Mouse (Mus musculus): ENCODE measurements around the gene Fam114a2. TPM values are rescaled to one million over a fixed set of nuclear protein-coding genes. Genes with fewer than 3 reads are reported as not detected.

Gene Fam114a2
- polyA plus RNA-seq, 1 experiment from 2014 or later = 93.2 TPM

DNA sequence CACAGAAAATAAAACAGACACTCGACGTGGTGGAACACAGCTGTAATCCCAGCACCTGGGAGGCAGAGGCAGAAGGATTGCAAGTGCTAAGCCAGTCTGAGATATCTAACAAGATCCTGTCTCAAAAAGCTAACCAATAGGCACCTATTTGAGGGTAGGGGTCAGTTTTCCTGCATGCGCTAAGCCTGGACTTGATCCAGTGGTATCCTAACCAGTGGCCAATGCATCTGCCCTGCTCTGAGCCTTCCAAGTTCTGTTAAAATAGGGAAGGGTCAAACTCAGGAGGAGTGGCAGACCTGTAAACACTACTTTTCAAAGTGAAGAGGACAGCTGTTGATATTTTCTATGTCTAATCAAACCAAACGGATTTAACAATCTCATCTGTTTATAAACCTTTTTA, 13.9 kb upstream of the Fam114a2 start:
- 93% methylated on average over 4 of the region's 4 CpGs for WGBS
- Histone ChIP-seq H3K4me1 (peaks cover 13% of the 10 kb centered on the region), H3K4me3 (no peak overlapping the region), H3K27ac (no peak overlapping the region), H3K4me2 (replicated peaks) (no peak overlapping the region), H3K36me3 (peaks cover 31% of the 10 kb centered on the region), H3K9me3 (no peaks in the 10 kb centered on the region), H3K27me3 (replicated peaks) (no peaks in the 10 kb centered on the region), H3K9ac (no peak overlapping the region)
- ATAC-seq (ENCODE audit: low FRiP score, low read depth) = no peak

DNA sequence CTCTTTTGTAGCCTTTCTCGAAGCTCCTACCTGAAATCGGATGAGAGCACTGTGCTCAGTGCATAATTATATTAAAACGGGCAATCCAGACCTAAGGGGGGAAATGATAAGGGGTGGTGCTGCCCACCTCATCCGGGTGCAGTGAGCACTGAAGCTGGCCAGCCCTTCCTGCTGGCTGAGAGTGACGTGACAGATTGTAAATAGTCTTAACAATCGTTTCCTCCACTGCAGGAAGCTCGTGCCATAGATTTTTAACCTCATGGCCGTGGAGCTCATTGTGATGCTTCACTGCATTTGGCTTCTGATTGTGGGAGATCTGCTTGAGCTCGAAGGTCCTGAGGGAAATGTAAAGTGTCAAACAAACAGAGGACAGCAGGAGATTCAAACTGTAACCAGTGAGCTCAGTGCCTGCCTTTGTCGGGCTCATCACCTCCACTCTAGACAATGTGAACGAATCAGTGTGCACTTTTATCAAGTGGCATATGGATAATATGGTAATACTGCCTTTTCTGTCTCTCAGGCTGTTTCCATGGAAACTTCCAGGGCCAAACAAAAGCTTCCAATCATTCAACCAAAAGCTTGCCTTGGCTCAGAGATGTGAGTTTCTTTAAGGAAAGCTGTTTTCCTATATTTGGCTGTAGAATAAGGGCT, 13.0 kb upstream of the Fam114a2 start:
- Histone ChIP-seq H3K4me1 (peaks cover 13% of the 10 kb centered on the region), H3K9me3 (no peaks in the 10 kb centered on the region), H3K27ac (peak overlapping the region; percentile 1; the same call in 1 of the 2 replicates), H3K36me3 (peaks cover 31% of the 10 kb centered on the region), H3K27me3 (replicated peaks) (no peaks in the 10 kb centered on the region), H3K4me2 (replicated peaks) (peak overlapping the region; percentile 13; the same call in 1 of the 2 replicates), H3K4me3 (no peak overlapping the region), H3K9ac (no peak overlapping the region)
- WGBS = 29% methylated on average over 11 of the region's 11 CpGs
- peak; percentile 53 for ATAC-seq (ENCODE audit: low FRiP score, low read depth)

DNA sequence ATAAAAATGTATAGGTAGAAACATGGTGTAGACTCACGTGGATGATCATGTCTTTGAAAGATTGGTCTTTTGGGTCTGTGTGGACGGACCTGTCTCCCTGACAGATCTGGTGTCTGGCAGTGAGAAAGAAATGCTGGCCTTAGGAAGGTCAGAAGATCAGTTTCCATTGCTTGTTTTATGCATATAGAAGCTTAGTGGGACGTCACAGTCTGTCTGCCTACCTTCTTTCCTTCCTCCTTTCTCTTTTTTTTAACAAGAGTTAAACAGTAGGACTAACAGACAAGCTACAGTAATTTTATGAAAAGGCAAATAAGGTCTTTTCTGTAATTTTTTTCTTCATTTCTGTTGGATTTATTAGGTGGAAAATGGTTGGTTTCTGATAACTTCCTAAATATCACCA, 10.7 kb upstream of the Fam114a2 start:
- H3K9ac ChIP-seq = no peak overlapping the region
- H3K27ac ChIP-seq = no peak overlapping the region
- no peak for ATAC-seq (ENCODE audit: low FRiP score, low read depth)
- 90% methylated on average over 3 of the region's 3 CpGs for WGBS
- H3K4me3 ChIP-seq = no peak overlapping the region
- H3K36me3 ChIP-seq = peaks cover 31% of the 10 kb centered on the region
- H3K27me3 ChIP-seq (replicated peaks) = no peaks in the 10 kb centered on the region
- no peaks in the 10 kb centered on the region for H3K9me3 ChIP-seq
- no peak overlapping the region for H3K4me2 ChIP-seq (replicated peaks)
- H3K4me1 ChIP-seq = peaks cover 13% of the 10 kb centered on the region

DNA sequence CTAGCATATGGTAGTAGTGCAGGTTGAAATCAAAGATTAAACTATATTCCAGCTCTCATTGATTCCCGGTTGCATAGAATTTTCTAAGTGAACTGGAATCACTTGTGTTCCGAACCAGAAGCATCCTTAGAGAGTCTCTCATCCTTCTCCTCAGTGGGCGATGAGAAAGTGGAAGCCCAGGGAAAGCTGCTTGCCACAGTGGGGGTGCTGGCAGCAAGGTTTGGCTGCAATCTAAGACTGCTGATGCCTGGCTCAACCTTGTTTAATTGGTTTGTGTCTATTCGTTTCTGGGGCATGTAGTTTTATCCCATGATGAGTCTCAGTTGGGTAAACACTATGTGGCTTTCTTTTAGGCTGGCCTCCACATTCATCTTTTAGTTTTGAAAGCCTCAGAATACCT, 9.1 kb upstream of the Fam114a2 start:
- no peak overlapping the region for H3K4me3 ChIP-seq
- H3K36me3 ChIP-seq = peaks cover 25% of the 10 kb centered on the region

DNA sequence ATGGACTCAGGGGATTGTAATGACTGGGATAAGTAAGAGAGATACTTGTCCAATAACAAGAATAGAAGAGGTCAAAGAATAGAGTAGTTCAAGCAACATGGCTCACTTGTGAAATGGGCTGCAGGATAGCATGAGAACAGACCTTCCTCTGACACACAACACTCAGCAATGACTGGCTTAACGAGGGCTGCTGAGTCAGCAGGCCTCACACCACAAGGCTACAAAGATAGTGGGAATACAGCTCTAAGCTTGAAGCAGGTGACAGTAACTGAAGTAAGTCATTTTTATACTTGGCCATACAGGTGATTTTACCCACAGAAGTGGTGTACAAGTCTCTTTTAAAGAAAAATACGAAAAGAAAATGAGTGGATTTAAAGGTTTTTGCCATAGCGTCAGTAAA, 7.5 kb upstream of the Fam114a2 start:
- Histone ChIP-seq H3K9ac (no peak overlapping the region), H3K9me3 (no peaks in the 10 kb centered on the region), H3K4me2 (replicated peaks) (no peak overlapping the region), H3K27me3 (replicated peaks) (no peaks in the 10 kb centered on the region), H3K36me3 (peaks cover 27% of the 10 kb centered on the region), H3K27ac (no peak overlapping the region), H3K4me3 (no peak overlapping the region), H3K4me1 (peaks cover 1% of the 10 kb centered on the region)
- no peak for ATAC-seq (ENCODE audit: low FRiP score, low read depth)
- WGBS = 93% methylated on average over 3 of the region's 3 CpGs

More for the DNA sequence above, 9.1 kb upstream of the Fam114a2 start:
- Histone ChIP-seq H3K9me3 (no peaks in the 10 kb centered on the region), H3K27me3 (replicated peaks) (no peaks in the 10 kb centered on the region), H3K27ac (no peak overlapping the region), H3K9ac (no peak overlapping the region), H3K4me1 (peaks cover 13% of the 10 kb centered on the region), H3K4me2 (replicated peaks) (no peak overlapping the region)
- WGBS = 87% methylated on average over 4 of the region's 4 CpGs
- ATAC-seq (ENCODE audit: low FRiP score, low read depth) = no peak

DNA sequence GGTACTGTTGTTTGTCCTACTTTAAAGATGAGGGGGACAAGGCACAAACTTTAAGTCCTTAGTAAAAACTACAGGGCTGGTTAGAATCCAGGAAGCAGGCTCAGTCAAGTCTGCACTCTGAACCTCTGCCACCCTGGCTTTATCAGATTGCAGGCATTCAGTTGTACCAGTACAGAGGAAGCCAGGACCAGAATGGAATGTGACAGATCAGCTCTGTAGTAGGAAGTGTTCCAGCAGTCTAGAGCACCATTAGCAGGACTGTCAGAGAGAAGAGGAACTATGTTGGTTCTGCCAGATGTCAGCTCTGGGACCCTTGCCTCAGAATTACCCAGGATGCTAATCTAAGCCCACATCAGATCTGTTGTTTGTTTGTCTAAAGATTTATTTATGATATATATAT, 6.2 kb upstream of the Fam114a2 start:
- Histone ChIP-seq H3K27me3 (replicated peaks) (no peaks in the 10 kb centered on the region), H3K4me1 (no peaks in the 10 kb centered on the region), H3K27ac (no peak overlapping the region), H3K4me2 (replicated peaks) (no peak overlapping the region), H3K36me3 (peaks cover 18% of the 10 kb centered on the region), H3K4me3 (no peak overlapping the region), H3K9me3 (no peaks in the 10 kb centered on the region), H3K9ac (no peak overlapping the region)
- no peak for ATAC-seq (ENCODE audit: low FRiP score, low read depth)

DNA sequence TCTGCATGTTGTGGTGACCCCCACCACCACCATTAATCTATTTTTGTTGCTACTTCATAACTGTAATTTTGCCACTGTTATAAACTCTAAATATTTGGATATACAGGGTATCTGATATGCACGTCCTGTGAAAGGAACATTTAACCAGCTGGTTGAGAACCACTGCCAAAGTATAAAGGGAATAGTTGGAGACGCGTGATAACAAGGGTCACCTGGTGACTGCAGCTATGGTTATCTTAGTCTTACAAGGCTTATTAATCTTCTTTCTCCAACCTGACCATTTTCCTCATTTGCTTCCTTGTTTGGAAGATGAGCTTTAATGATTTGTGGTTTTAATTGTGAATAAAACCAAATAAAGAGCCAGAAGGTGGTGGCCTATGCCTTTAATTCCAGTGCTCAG, 5.0 kb upstream of the Fam114a2 start:
- ATAC-seq (ENCODE audit: low FRiP score, low read depth) = no peak
- peaks cover 5% of the 10 kb centered on the region; the same call in 1 of the 2 replicates for H3K4me1 ChIP-seq
- no peaks in the 10 kb centered on the region for H3K27me3 ChIP-seq (replicated peaks)
- H3K4me3 ChIP-seq = no peak overlapping the region
- WGBS = 95% methylated on average over 3 of the region's 3 CpGs
- H3K9me3 ChIP-seq = no peaks in the 10 kb centered on the region
- no peak overlapping the region for H3K4me2 ChIP-seq (replicated peaks)
- no peak overlapping the region for H3K27ac ChIP-seq
- no peak overlapping the region for H3K9ac ChIP-seq
- H3K36me3 ChIP-seq = peaks cover 11% of the 10 kb centered on the region; the same call in 1 of the 2 replicates

DNA sequence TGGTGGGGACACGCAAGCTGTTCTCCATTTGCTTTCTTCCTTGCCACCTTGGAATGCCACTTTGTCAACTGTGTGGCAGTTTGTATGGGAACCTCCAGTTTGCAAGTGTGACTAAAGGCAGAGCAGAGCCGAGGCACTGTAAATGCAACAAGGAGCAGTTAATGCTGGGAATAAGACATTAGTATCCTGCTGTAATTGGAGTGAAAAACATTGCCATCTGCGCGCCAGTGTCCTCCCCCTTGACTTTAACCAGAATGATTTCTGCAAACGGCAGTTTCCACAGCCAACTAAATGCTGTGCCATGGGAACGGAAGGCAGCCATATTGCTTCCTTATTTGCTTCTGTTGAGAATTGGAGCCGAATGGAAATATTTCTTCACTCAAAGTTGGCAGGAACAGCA, 3.6 kb upstream of the Fam114a2 start:
- ATAC-seq (ENCODE audit: low FRiP score, low read depth) = no peak
- Histone ChIP-seq H3K9ac (no peak overlapping the region), H3K27me3 (replicated peaks) (no peaks in the 10 kb centered on the region), H3K4me2 (replicated peaks) (no peak overlapping the region), H3K36me3 (peaks cover 6% of the 10 kb centered on the region; the same call in 1 of the 2 replicates), H3K27ac (no peak overlapping the region), H3K9me3 (no peaks in the 10 kb centered on the region), H3K4me3 (no peak overlapping the region), H3K4me1 (peaks cover 11% of the 10 kb centered on the region)
- WGBS = 88% methylated on average over 7 of the region's 7 CpGs

DNA sequence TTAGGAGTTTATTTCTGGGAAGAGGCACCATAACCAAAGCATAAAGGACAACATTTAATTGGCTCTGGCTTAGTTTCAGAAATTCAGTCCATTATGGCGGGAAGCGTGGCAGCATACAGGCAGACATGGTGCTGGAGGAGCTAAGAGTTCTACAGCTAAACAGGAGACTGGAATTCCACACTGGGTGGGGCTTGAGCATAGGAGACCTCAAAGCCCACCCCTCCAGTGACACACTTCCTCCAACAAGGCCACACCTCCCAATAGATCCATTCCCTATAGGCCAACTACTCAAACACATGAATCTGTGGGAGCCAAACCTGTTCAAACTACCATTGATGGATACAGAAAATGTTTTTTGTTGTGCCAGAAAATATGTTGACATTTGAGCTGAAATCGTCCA, 2.8 kb upstream of the Fam114a2 start:
- no peak for ATAC-seq (ENCODE audit: low FRiP score, low read depth)
- H3K4me2 ChIP-seq (replicated peaks) = no peak overlapping the region
- peaks cover 13% of the 10 kb centered on the region for H3K4me1 ChIP-seq
- no peaks in the 10 kb centered on the region for H3K27me3 ChIP-seq (replicated peaks)
- H3K27ac ChIP-seq = no peak overlapping the region
- WGBS = 99% methylated on average over 3 of the region's 3 CpGs
- H3K9ac ChIP-seq = no peak overlapping the region
- H3K36me3 ChIP-seq = peaks cover 6% of the 10 kb centered on the region; the same call in 1 of the 2 replicates
- H3K4me3 ChIP-seq = no peak overlapping the region
- H3K9me3 ChIP-seq = no peaks in the 10 kb centered on the region

DNA sequence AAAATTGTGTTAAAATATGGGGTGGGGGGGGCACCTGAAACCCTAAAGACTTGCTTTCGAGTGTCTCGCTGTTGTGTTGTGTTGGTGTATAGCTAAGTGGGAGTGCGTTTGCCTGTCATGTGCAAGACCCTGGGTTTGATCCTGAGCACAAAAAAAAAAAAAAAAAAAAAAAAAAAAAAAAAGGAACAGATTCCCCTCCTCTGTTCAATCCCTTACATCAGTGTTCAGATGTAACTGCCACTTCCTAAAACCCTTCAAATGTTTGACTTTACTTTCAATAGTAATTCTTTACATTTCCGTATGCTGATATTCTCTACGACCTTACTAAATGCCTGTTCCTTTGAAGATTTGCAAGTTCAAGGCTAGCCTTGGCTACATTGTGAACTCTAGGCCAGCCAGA, 887 bp upstream of the Fam114a2 start:
- Histone ChIP-seq H3K4me1 (peaks cover 13% of the 10 kb centered on the region), H3K9me3 (no peaks in the 10 kb centered on the region), H3K27ac (no peak overlapping the region), H3K27me3 (replicated peaks) (no peaks in the 10 kb centered on the region), H3K36me3 (peaks cover 6% of the 10 kb centered on the region; the same call in 1 of the 2 replicates), H3K9ac (peak overlapping the region; percentile 81), H3K4me3 (peak overlapping the region; percentile 81), H3K4me2 (replicated peaks) (peak overlapping the region; percentile 73)
- no peak for ATAC-seq (ENCODE audit: low FRiP score, low read depth)
- WGBS = 75% methylated on average over 5 of the region's 5 CpGs

DNA sequence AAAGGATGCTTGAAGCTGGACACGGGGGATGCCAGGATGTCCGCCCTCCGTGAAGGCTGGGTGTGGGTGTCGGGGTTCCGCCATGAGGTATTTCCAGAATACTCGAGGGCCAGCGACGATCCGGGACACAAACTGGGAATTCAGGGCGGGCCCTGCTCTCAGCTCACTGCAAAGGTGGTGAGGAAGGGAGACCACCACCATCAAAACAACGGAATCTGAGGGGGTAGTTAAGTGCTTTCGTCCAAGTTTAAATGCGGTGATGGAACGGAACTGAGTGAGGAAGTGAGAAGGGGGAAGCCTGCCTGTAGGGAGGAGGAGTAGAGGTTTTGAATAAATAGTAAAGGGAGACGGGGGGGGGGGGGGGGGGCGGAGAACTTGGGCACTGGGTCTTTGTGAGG, 333 bp upstream of the Fam114a2 start:
- Histone ChIP-seq H3K4me2 (replicated peaks) (peak overlapping the region; percentile 73), H3K9me3 (no peaks in the 10 kb centered on the region), H3K27me3 (replicated peaks) (no peaks in the 10 kb centered on the region), H3K27ac (0 out of 2 replicates have a peak overlapping the region, but pooled peaks have one; percentile 28), H3K36me3 (peaks cover 6% of the 10 kb centered on the region; the same call in 1 of the 2 replicates), H3K4me3 (peak overlapping the region; percentile 81), H3K9ac (peak overlapping the region; percentile 81), H3K4me1 (peaks cover 13% of the 10 kb centered on the region)
- peak; percentile 72; the same call in 1 of the 2 replicates for ATAC-seq (ENCODE audit: low FRiP score, low read depth)
- WGBS = 0% methylated on average over 15 of the region's 16 CpGs

DNA sequence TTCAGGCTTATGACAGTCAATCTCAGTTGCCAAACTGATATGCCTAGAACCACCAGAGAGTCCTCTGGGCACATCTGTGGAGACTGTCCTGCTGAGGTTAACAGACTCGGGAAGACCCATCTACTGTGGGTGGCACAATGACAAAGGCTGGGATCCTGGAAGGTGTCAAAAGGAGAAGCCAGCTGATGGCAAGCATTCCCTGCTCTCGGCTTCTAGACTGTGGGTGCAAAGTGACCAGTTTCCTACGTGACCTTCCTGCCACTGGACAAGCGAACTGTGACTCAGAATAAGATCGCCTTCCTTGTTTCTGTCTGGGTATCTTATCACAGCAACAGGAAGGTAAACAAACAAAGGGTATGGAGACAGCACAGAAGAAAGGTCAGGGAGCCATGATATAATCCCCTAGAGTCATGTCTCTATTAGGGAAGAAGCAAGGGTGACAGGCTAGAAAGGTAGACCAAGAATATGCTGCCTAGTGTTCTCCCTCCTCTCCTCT, 1.4 kb downstream of the Fam114a2 start:
- H3K4me3 ChIP-seq = no peak overlapping the region
- no peak overlapping the region for H3K9ac ChIP-seq
- H3K4me1 ChIP-seq = peaks cover 13% of the 10 kb centered on the region
- no peak overlapping the region for H3K27ac ChIP-seq
- H3K27me3 ChIP-seq (replicated peaks) = no peaks in the 10 kb centered on the region
- no peaks in the 10 kb centered on the region for H3K9me3 ChIP-seq
- H3K4me2 ChIP-seq (replicated peaks) = peak overlapping the region; percentile 73
- WGBS = 81% methylated on average over 5 of the region's 5 CpGs
- H3K36me3 ChIP-seq = peaks cover 17% of the 10 kb centered on the region
- no peak for ATAC-seq (ENCODE audit: low FRiP score, low read depth)

DNA sequence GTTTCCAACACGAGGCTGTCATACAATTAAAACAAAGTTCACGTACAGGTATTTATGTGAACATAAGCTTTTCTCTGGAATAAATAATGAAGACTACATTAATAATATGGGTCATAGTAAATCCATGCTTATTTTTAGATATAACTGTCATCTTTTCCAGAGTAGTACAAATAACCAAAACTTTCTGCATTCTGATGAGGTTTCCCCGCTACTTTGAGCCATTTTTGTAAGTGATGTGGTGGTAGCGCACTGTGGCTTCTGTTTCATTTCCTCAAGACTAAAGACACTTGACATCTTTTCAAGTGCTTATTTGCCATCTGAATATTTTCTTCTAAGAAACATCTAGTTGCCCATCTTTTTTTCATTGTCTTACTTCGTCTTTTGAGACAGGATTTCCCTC, 3.2 kb downstream of the Fam114a2 start:
- no peak for ATAC-seq (ENCODE audit: low FRiP score, low read depth)

More for the DNA sequence above, 3.2 kb downstream of the Fam114a2 start:
- no peaks in the 10 kb centered on the region for H3K9me3 ChIP-seq
- no peak overlapping the region for H3K4me2 ChIP-seq (replicated peaks)
- peaks cover 28% of the 10 kb centered on the region for H3K36me3 ChIP-seq
- no peak overlapping the region for H3K4me3 ChIP-seq
- peaks cover 13% of the 10 kb centered on the region for H3K4me1 ChIP-seq
- no peak overlapping the region for H3K27ac ChIP-seq
- no peak overlapping the region for H3K9ac ChIP-seq
- 91% methylated on average over 5 of the region's 5 CpGs for WGBS
- H3K27me3 ChIP-seq (replicated peaks) = no peaks in the 10 kb centered on the region
